Mouse (Mus musculus) right cerebral cortex, postnatal 36 days (tissue): ENCODE measurements at regions not wholly inside any gene's neighbourhood (a gene's known extent, or its start where the extent isn't known, plus 50 kb on each side); places are given as distances from the start of the nearest gene placed in this dataset.

ENCODE experiments used
- DNase-seq, 2 experiments: peaks; one replicate each; pipeline ENCODE4 v3.0.0; 2022; ENCODE audit warnings: low spot score in 2 of 2, mixed read lengths in 1 of 2

DNA sequence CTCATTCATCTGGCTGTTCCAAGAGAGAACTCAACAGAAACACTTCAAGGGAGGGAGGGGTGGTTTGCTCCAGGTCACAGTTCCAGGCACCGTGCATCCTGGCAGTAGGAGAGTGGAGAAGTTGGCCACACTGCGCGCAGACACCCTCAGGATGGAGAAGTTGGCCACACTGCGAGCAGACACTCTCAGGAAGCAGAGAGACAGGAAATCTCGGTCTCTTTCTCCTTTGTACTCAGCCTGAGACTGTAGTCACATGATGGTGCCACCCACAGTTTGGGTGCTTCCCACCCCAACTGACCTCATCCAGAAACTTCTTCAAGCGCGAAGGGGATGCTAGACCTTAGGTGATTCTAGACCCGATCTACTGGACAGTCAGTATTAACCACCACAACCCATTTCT lies 170.4 kb downstream of the Bcl11b start:
- DNase-seq, result no peak

DNA sequence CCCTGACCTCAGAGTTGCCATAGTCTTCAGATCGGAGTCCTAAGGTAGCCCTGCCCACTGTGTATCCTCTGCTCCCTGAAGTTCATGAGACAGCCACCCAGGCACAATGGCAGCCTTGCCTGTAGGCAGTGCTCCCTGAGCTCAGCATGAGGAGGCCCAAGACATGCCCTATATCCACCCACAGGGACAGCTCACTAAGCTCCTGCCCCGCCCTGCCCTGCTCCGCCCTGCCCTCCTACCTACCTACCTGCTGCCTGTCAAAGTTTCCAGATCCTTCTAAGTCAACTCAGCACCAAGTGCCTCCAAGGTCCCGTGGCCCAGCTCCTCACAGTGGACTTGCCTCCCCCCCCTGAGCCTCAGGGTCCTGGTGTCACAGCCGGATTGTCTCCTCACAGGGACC lies 168.9 kb downstream of the Bcl11b start:
- no peak for DNase-seq

DNA sequence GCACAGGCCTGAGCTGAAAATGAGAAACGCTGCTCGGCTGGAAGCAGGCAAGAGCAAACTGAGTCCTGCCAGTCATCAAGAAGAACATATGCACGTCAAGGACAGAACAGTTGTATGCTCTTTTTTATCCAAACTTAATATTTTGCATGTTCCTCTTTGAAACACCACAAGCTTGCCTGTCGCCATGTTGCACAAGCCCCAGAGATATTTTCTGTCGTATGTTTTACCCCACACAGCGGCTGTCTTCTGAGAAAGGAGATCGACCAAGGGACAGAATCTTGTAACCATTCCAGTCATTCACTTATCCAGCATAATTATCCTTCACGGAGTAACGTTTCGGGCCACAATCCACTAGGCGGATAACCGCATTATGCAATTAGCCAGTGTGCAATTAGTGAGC lies 165.7 kb downstream of the Bcl11b start:
- no peak for DNase-seq

DNA sequence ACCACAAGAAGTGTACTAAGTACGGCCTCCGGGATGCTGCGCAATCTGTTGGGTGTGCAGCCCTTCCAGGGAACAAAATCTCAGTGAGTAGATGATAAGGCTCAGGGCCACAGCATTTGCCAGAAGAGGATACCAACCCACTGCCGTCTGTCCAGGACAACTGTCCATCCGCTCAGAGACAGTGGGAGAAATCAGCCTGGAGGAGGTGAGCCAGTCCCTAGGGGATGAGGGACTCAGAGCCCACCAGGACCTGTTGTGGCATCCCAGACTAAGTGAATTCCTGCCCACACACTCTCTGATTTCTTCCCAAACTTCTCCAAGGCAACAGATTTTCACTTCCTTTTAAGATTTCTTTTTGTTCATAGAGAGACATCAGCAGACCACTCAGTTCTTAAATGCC lies 158.8 kb downstream of the Bcl11b start:
- no peak for DNase-seq

DNA sequence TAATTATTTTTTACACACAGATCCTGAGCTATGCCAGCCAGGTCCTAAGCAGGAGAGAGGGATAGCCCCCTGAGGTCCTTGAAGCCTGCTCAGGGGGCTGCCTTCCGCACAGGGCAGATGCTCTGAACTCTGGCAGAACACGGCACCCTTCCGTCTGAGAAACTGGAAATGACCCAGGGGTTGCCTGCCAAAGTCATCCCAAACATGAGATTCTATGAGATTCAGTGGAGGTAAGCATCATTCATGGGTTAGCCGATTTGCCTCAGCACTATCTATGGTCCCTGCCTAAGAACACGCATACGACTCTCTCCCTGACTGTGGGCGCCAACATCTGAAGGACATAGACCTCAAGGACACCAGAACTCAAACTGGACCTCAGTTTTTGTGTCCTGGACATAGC lies 152.8 kb downstream of the Bcl11b start:
- no peak for DNase-seq

DNA sequence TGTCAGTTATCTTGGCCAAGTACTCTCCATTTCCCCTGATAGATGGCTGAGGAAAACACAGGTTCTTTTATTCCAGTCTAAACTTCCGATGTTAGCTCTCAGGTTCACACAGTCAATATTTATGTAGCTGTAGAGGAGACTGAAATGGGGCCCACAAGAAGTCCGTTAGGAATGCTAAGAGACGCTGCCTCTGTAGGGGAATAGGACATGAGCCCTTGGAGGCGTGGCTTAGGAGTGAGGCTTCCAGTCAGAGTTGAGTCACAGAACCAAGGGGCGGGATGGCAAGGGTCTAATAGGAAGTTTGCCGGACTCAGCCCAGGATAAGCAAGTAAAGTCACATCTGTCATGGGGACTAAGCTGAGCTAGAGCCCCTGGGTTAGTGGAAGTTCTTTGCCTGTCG lies 150.5 kb downstream of the Bcl11b start:
- DNase-seq, result no peak

DNA sequence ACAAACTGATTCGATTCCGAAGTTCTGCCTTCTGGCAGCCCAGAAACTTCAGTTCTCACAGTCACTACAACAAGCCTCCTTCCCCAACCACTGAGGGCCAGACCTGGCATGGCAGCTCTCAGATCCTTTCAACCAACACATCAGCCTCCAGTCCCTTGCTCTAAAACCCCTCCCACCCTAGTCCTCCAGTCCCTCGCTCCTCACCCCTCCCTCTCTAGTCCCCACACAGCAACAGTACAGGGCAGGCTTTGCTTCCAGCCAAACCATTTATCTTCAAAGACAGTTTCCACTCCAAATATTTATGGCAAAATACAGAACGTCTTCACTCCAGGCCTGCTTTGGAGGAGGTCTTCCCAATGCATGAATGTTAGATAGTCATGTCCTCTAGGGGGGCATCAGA lies 147.9 kb downstream of the Bcl11b start:
- no peak for DNase-seq

DNA sequence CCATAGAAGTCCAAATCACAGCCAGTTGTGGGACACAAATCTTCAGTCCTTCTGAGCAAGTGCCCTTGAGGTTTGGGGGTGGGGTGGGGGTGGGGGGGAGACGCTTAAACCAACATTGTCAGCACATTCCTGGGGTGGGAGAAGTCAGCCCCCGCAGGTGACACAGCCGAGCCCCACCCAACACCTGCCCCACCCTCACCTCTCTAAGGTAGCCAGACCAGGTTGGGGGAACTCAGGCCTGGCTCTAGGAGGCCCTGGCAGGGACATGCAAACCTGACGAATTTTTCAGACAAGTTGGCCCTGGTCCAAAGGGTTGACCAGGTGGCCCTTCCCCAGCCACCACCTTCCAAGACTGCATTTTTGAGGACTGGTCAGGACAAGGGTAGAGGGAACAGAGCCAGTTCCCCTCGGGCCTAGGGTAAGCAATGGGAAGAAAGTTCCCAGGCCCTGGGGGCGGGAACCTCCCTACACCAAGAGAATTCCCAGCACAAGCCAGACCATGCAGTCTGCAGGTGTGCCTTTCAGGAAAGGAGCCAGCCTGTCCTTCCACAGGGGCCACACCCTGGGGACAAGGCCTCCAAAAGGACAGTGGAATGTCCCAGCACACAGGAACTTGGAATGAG lies 146.9 kb downstream of the Bcl11b start:
- no peak for DNase-seq

DNA sequence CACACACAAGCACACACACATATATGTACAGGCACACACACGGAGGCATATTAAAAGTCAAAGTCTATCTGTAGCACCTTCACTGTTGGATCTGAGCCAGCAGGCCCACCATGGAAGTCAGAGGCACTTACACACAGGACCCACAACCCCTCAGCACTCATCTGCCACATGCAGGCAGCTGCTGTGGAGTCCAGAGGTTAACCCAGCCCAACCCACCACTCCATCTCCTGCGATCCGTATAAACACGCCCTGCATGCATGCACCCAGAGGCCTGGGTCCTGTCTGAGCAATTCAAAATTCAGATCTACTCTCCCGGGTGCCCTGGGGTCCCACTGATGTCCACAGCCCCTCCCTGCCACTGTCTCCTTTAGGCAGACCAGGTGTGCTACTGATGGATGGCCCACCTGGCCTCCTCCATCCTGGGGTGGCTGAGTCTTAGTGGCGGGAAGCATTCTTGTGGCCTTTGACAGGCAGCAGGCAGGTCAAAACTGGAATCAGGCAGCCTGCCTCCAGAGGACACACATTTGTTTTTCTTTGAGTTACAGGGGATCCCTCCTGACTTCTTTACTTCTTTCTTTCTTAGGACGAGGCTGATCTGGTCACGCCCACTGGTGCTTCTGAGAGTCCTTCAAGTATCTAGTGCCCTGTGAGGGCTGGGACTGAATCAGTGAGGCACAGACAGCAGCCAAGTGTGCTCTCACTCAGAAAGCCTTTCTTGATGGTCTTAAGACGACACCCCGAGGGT lies 144.7 kb downstream of the Bcl11b start:
- DNase-seq, result no peak

DNA sequence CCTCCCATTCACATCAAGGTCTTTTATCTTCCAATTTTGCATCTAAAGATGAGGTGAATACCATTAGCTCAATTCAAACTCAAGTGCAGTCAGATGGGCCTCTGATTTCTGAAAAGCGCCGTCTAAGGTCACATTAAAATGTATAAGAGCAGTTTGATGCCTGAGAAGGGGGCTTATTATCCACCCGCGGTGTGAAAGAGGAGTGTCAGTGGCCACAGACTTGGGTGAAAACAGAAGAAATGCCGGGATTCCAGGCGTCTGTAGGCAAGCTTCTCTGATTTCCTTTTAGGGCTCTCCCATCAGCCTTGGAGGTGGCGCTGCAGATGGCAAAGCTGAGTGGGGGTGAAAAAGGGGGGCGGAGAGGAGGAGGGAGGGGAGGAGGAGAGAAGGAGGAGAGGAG lies 143.7 kb downstream of the Bcl11b start:
- no peak for DNase-seq

DNA sequence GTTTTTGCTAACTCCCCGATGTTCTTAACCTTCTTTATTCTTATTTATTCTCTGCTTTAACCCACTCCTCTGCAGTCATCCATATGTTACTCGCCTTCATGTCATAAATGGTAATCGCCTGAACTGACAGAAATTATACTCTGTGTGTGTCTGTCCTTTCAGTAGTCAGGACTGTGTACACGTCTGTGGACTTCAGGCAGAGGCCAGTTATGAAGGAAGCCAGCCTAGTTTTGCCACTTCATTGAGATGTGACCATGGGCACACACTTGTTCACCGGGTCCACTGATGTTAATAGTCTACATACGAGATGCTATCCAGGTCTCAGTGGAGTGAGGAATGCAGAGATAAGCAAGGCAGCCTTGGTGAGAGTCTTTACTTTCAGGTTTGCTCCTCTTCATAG lies 143.0 kb downstream of the Bcl11b start:
- no peak for DNase-seq
